Mouse (Mus musculus) intestine, embryonic 14.5 days (tissue): Measurements from ENCODE around the gene Pdlim4. TPM values are rescaled to one million over a fixed set of nuclear protein-coding genes. Genes with fewer than 3 reads are reported as not detected.
A peak's percentile ranks its signal among the peaks of the same experiment; 100 is the strongest.

Experiments
- ATAC-seq: fragments of 200-750 bp; cut with Nextera tagmentation; replicated peaks from 2 replicates; pipeline ENCODE4 v1.8.0; 2017; ENCODE audit warnings: low read depth, moderate number of reproducible peaks, moderate TSS enrichment, moderate library complexity; ENCODE audit not compliant: low FRiP score, low TSS enrichment
- DNase-seq: peaks from one replicate; pipeline ENCODE4 v3.0.0-alpha.2; 2018; ENCODE audit warnings: low spot score
- H3K27ac ChIP-seq: fragments of 300-500 bp; sonication (generic); 2 replicates; pipeline ENCODE4 v1.5.1; 2014; ENCODE audit warnings: low read depth, mild to moderate bottlenecking, control low read depth
- H3K27me3 ChIP-seq: fragments of 300-500 bp; sonication (generic); replicated peaks from 2 replicates; pipeline ENCODE4 v1.6.1; 2014; ENCODE audit warnings: low read length, control low read depth; ENCODE audit not compliant: control insufficient read depth, insufficient read depth
- H3K36me3 ChIP-seq: fragments of 300-500 bp; sonication (generic); 2 replicates; pipeline ENCODE4 v1.6.1; 2014; ENCODE audit warnings: low read length, control low read depth; ENCODE audit not compliant: control insufficient read depth, insufficient read depth
- H3K4me1 ChIP-seq: fragments of 300-500 bp; sonication (generic); replicated peaks from 2 replicates; pipeline ENCODE4 v1.6.1; 2014; ENCODE audit warnings: low read length, control low read depth, mixed read lengths; ENCODE audit not compliant: control insufficient read depth, insufficient read depth
- H3K4me2 ChIP-seq: fragments of 300-500 bp; sonication (generic); 2 replicates; pipeline ENCODE4 v1.6.1; 2014; ENCODE audit warnings: low read length
- H3K4me3 ChIP-seq: fragments of 300-500 bp; sonication (generic); 2 replicates; pipeline ENCODE4 v1.5.1; 2014; ENCODE audit warnings: low read depth, low read length, control low read depth, mixed read lengths
- H3K9ac ChIP-seq: fragments of 300-500 bp; sonication (generic); 2 replicates; pipeline ENCODE4 v1.6.1; 2014; ENCODE audit warnings: mild to moderate bottlenecking, low read length
- H3K9me3 ChIP-seq: fragments of 300-500 bp; sonication (generic); 2 replicates; pipeline ENCODE4 v1.6.1; 2016; ENCODE audit warnings: low read length, control low read depth; ENCODE audit not compliant: control insufficient read depth
- WGBS: fragments of 180-500 bp; shearing (Covaris S2); extraction: QIAGEN DNeasy Blood & Tissue Kit; methylation state at CpG from one replicate; pipeline ENCODE4 v1.1.7; 2014; 5-methylcytosine and 5-hydroxymethylcytosine counted together
- polyA plus RNA-seq: library from polyadenylated mRNA; unstranded; fragments of >200 nt; fragmentation: Nextera tagmentation; extraction: Ambion mirVana; gene quantifications from 2 replicates; pipeline ENCODE4 v1.2.1, GENCODE M21; 2014

The Pdlim4 gene
- polyA plus RNA-seq, 1 experiment from 2014 or later, result 48.2 TPM

GRCm38 (mm10) chr11:54101701-54102100, 32.9 kb upstream of the Pdlim4 start:
- H3K4me1 ChIP-seq, result peaks cover 12% of the 10 kb centered on the region; the same call in 1 of the 2 replicates
- ATAC-seq (no peak), DNase-seq (no peak)
- H3K9me3 ChIP-seq, result no peaks in the 10 kb centered on the region
- no peaks in the 10 kb centered on the region for H3K36me3 ChIP-seq
- no peaks in the 10 kb centered on the region for H3K27me3 ChIP-seq
- H3K9ac ChIP-seq, result peak overlapping the region; percentile 67
- WGBS, result 64% methylated on average over 9 of the region's 9 CpGs
- H3K27ac ChIP-seq, result no peak overlapping the region
- peak overlapping the region; percentile 64 for H3K4me3 ChIP-seq
- H3K4me2 ChIP-seq, result peak overlapping the region; percentile 97

- Histone ChIP-seq H3K9ac (peak overlapping the region; percentile 67), H3K36me3 (no peaks in the 10 kb centered on the region), H3K4me1 (peaks cover 12% of the 10 kb centered on the region; the same call in 1 of the 2 replicates), H3K4me3 (peak overlapping the region; percentile 64), H3K27ac (no peak overlapping the region), H3K4me2 (peak overlapping the region; percentile 97), H3K27me3 (no peaks in the 10 kb centered on the region), H3K9me3 (no peaks in the 10 kb centered on the region)
- ATAC-seq, result peak; percentile 89
- under 1% methylated on average over 78 of the region's 83 CpGs for WGBS
- DNase-seq, result peak; percentile 91
These were observed 32.1 kb upstream of the Pdlim4 start for GRCm38 (mm10) chr11:54100692-54101591.

GRCm38 (mm10) chr11:54100045-54100691, 31.4 kb upstream of the Pdlim4 start, which contains the start of gene P4ha2:
TSS of gene P4ha2 (plus strand) at chr11:54100095.
- DNase-seq, result no peak
- ATAC-seq, result peak; percentile 18; the same call in 1 of the 2 replicates
- no peak within 1 kb of the TSS for H3K27ac ChIP-seq

GRCm38 (mm10) chr11:54093000-54093399, 24.2 kb upstream of the Pdlim4 start:
- H3K4me2 ChIP-seq, result no peak overlapping the region
- no peaks in the 10 kb centered on the region for H3K36me3 ChIP-seq
- no peaks in the 10 kb centered on the region for H3K27me3 ChIP-seq
- H3K9me3 ChIP-seq, result no peaks in the 10 kb centered on the region
- no peak for ATAC-seq
- H3K27ac ChIP-seq, result no peak overlapping the region
- DNase-seq, result no peak
- no peak overlapping the region for H3K9ac ChIP-seq
- H3K4me1 ChIP-seq, result 0 out of 2 replicates have a peak, but pooled peaks cover 3% of the 10 kb centered on the region
- 6% methylated on average over 3 of the region's 3 CpGs for WGBS
- no peak overlapping the region for H3K4me3 ChIP-seq

More at GRCm38 (mm10) chr11:54100045-54100691, 31.4 kb upstream of the Pdlim4 start, which contains the start of gene P4ha2:
- peaks cover 12% of the 10 kb centered on the region; the same call in 1 of the 2 replicates for H3K4me1 ChIP-seq
- H3K4me3 ChIP-seq, result peak within 1 kb of the TSS; percentile 64
- peak within 1 kb of the TSS; percentile 67 for H3K9ac ChIP-seq
- H3K27me3 ChIP-seq, result no peaks in the 10 kb centered on the region
- WGBS, result 49% methylated on average over 10 of the region's 10 CpGs
- no peaks in the 10 kb centered on the region for H3K9me3 ChIP-seq
- H3K4me2 ChIP-seq, result peak within 1 kb of the TSS; percentile 97
- no peaks in the 10 kb centered on the region for H3K36me3 ChIP-seq

GRCm38 (mm10) chr11:54092188-54092587, 23.4 kb upstream of the Pdlim4 start:
- Histone ChIP-seq H3K4me2 (no peak overlapping the region), H3K4me1 (0 out of 2 replicates have a peak, but pooled peaks cover 3% of the 10 kb centered on the region), H3K27me3 (no peaks in the 10 kb centered on the region), H3K36me3 (no peaks in the 10 kb centered on the region), H3K4me3 (no peak overlapping the region), H3K9ac (no peak overlapping the region), H3K9me3 (no peaks in the 10 kb centered on the region), H3K27ac (no peak overlapping the region)
- DNase-seq (no peak), ATAC-seq (no peak)
- 49% methylated on average over 7 of the region's 7 CpGs for WGBS

GRCm38 (mm10) chr11:54091726-54092125, 22.9 kb upstream of the Pdlim4 start:
- H3K4me2 ChIP-seq, result no peak overlapping the region
- no peak for ATAC-seq
- H3K4me1 ChIP-seq, result 0 out of 2 replicates have a peak, but pooled peaks cover 3% of the 10 kb centered on the region
- H3K27me3 ChIP-seq, result no peaks in the 10 kb centered on the region
- no peaks in the 10 kb centered on the region for H3K9me3 ChIP-seq
- no peaks in the 10 kb centered on the region for H3K36me3 ChIP-seq
- WGBS, result 65% methylated on average over 8 of the region's 8 CpGs
- H3K27ac ChIP-seq, result no peak overlapping the region
- no peak overlapping the region for H3K9ac ChIP-seq
- H3K4me3 ChIP-seq, result no peak overlapping the region
- no peak for DNase-seq

- no peak overlapping the region for H3K4me3 ChIP-seq
- no peaks in the 10 kb centered on the region for H3K36me3 ChIP-seq
- H3K27me3 ChIP-seq, result no peaks in the 10 kb centered on the region
- no peak overlapping the region for H3K9ac ChIP-seq
- no peak overlapping the region for H3K27ac ChIP-seq
- no peaks in the 10 kb centered on the region for H3K9me3 ChIP-seq
- no peak overlapping the region for H3K4me2 ChIP-seq
- ATAC-seq (no peak), DNase-seq (no peak)
- 79% methylated on average over 1 of the region's 1 CpGs for WGBS
- 0 out of 2 replicates have a peak, but pooled peaks cover 3% of the 10 kb centered on the region for H3K4me1 ChIP-seq
These were observed 21.5 kb upstream of the Pdlim4 start for GRCm38 (mm10) chr11:54090091-54090879.

GRCm38 (mm10) chr11:54088947-54089317, 20.1 kb upstream of the Pdlim4 start:
- H3K36me3 ChIP-seq, result no peaks in the 10 kb centered on the region
- no peak overlapping the region for H3K4me2 ChIP-seq
- peak; percentile 96 for DNase-seq
- H3K27ac ChIP-seq, result no peak overlapping the region
- H3K9me3 ChIP-seq, result no peaks in the 10 kb centered on the region
- 0 out of 2 replicates have a peak, but pooled peaks cover 3% of the 10 kb centered on the region for H3K4me1 ChIP-seq
- H3K9ac ChIP-seq, result no peak overlapping the region
- no peaks in the 10 kb centered on the region for H3K27me3 ChIP-seq
- H3K4me3 ChIP-seq, result no peak overlapping the region
- WGBS, result 47% methylated on average over 5 of the region's 5 CpGs
- peak; percentile 66; the same call in 1 of the 2 replicates for ATAC-seq
